Mouse (Mus musculus): ENCODE data around the gene Rtn4. TPM values are rescaled to one million over a fixed set of nuclear protein-coding genes. Genes with fewer than 3 reads are reported as not detected.

Gene Rtn4
- polyA plus RNA-seq, 1 experiment from 2014 or later: 93.2 TPM

DNA sequence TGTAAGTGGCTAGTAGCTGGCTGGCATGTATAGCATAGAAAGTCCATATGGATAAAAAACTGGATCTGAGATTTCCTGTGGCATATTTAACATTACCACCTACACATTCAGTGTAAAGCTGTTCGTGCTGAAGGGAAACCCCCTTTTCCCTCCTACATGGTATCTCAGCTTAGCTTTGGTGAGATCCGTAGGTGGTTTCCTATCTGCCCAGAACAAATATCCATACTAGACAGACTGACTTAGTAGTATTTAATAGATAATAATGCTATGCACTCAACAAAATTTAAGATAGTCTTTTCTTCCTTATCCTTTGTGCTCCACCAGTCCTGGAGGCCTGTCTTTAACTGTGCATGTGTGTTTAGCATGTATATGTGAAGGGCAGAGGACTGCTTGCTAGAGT, 19.4 kb upstream of the Rtn4 start:
- Histone ChIP-seq H3K36me3 (ENCODE audit: control insufficient read depth, insufficient read depth, low read length) (no peaks in the 10 kb centered on the region), H3K27ac (replicated peaks; ENCODE audit: low read depth, low read length) (no peak overlapping the region), H3K9me3 (ENCODE audit: control insufficient read depth, low read length) (no peaks in the 10 kb centered on the region), H3K4me3 (ENCODE audit: low read depth, low read length) (no peak overlapping the region), H3K4me1 (ENCODE audit: control insufficient read depth, insufficient read depth, low read length) (no peaks in the 10 kb centered on the region), H3K9ac (ENCODE audit: low read depth, low read length) (no peak overlapping the region), H3K4me2 (ENCODE audit: low read depth, low read length) (no peak overlapping the region), H3K27me3 (replicated peaks; ENCODE audit: control insufficient read depth, insufficient read depth, low read length) (no peaks in the 10 kb centered on the region)
- 81% methylated on average over 2 of the region's 2 CpGs for WGBS
- ATAC-seq (ENCODE audit: low read depth): no peak
- no peak for DNase-seq (ENCODE audit: low spot score)

DNA sequence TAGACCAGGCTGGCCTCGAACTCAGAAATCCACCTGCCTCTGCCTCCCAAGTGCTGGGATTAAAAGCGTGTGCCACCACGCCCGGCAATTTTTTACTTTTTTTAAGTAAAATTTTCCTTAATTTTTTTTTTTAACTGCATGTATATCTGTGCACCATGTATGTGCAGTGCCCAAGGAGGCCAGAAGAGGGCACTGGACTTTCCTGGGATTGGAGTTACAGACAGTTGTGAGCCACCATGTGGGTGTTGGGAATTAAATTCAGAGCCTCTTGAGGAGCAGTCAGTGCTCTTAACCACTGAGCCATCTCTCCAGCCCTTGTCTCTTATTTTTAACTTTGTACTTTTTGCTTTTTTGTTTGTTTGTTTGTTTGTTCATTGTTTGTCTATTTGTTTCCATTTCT, 16.0 kb upstream of the Rtn4 start:
- no peak overlapping the region for H3K4me2 ChIP-seq (ENCODE audit: low read depth, low read length)
- no peaks in the 10 kb centered on the region for H3K36me3 ChIP-seq (ENCODE audit: control insufficient read depth, insufficient read depth, low read length)
- DNase-seq (ENCODE audit: low spot score): no peak
- no peak overlapping the region for H3K27ac ChIP-seq (replicated peaks; ENCODE audit: low read depth, low read length)
- WGBS: 93% methylated on average over 4 of the region's 4 CpGs
- H3K4me1 ChIP-seq (ENCODE audit: control insufficient read depth, insufficient read depth, low read length): no peaks in the 10 kb centered on the region
- H3K9me3 ChIP-seq (ENCODE audit: control insufficient read depth, low read length): no peaks in the 10 kb centered on the region
- H3K4me3 ChIP-seq (ENCODE audit: low read depth, low read length): no peak overlapping the region
- ATAC-seq (ENCODE audit: low read depth): no peak
- no peak overlapping the region for H3K9ac ChIP-seq (ENCODE audit: low read depth, low read length)
- no peaks in the 10 kb centered on the region for H3K27me3 ChIP-seq (replicated peaks; ENCODE audit: control insufficient read depth, insufficient read depth, low read length)

DNA sequence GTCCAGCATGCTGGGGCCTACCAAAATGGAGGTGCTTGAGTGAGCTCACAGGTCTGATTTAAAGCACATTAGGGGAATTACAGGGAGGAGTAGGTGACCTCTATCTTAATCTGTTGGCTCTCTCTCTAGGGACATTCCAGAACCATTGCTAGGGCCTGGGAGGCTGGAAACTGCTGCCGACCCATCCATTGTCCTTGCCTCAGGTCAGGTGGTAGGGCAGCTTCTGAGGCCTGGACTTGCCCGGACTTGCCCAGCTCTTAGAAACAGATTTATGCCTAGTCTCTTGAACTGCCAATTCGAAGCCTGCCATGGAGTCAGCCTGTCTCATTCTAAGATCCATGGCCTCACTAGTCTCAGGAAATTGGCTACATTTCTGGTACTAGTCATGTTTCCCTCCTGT, 12.8 kb upstream of the Rtn4 start:
- 79% methylated on average over 3 of the region's 3 CpGs for WGBS
- Histone ChIP-seq H3K9me3 (ENCODE audit: control insufficient read depth, low read length) (no peaks in the 10 kb centered on the region), H3K27me3 (replicated peaks; ENCODE audit: control insufficient read depth, insufficient read depth, low read length) (no peaks in the 10 kb centered on the region), H3K4me3 (ENCODE audit: low read depth, low read length) (no peak overlapping the region), H3K9ac (ENCODE audit: low read depth, low read length) (no peak overlapping the region), H3K4me1 (ENCODE audit: control insufficient read depth, insufficient read depth, low read length) (no peaks in the 10 kb centered on the region), H3K36me3 (ENCODE audit: control insufficient read depth, insufficient read depth, low read length) (no peaks in the 10 kb centered on the region), H3K27ac (replicated peaks; ENCODE audit: low read depth, low read length) (no peak overlapping the region), H3K4me2 (ENCODE audit: low read depth, low read length) (no peak overlapping the region)
- ATAC-seq (ENCODE audit: low read depth) (no peak), DNase-seq (ENCODE audit: low spot score) (no peak)

DNA sequence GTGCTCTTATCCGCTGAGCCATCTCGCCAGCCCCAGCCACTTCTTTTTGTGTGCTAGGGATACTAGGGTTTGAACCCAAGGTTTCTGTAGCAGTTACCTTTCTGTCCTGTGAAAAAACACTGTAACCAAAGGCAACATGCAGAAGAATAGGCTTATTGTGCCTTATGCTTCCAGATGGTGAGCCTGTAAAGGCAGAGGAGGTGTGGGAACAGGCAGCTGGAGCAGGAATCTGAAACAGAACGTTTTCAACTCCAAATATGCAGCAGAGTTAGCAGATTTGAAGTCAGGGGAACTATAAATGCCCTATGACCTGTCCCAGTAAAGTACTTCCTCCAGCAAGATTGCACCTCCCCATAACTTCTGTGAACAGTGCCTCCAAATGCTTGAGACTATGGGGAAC, 12.0 kb upstream of the Rtn4 start:
- no peak overlapping the region for H3K9ac ChIP-seq (ENCODE audit: low read depth, low read length)
- no peaks in the 10 kb centered on the region for H3K27me3 ChIP-seq (replicated peaks; ENCODE audit: control insufficient read depth, insufficient read depth, low read length)
- ATAC-seq (ENCODE audit: low read depth): no peak
- WGBS: 68% methylated on average over 3 of the region's 3 CpGs
- DNase-seq (ENCODE audit: low spot score): no peak
- no peaks in the 10 kb centered on the region for H3K36me3 ChIP-seq (ENCODE audit: control insufficient read depth, insufficient read depth, low read length)
- no peak overlapping the region for H3K27ac ChIP-seq (replicated peaks; ENCODE audit: low read depth, low read length)
- H3K4me1 ChIP-seq (ENCODE audit: control insufficient read depth, insufficient read depth, low read length): no peaks in the 10 kb centered on the region
- H3K4me2 ChIP-seq (ENCODE audit: low read depth, low read length): no peak overlapping the region
- no peak overlapping the region for H3K4me3 ChIP-seq (ENCODE audit: low read depth, low read length)
- no peaks in the 10 kb centered on the region for H3K9me3 ChIP-seq (ENCODE audit: control insufficient read depth, low read length)

DNA sequence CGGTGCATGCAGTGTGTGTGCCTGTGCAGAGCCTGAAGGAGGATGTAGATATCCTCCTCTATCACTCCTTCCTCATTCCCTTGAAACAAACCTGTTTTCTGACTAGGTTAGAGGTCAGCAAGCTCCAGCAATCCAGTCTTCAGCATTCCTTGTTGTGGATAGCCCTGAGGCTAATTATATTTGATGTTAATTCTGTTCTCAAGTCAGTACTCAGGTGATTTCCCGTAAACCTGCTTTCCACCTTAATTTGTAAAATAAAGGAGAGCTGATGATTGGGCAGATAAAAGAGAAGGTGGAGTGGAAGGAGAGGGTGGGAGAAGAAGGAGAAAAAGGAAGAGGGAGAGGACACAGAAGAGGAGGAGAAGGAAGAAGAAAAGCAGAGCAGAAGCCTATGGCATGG, 8.5 kb upstream of the Rtn4 start:
- Histone ChIP-seq H3K9me3 (ENCODE audit: control insufficient read depth, low read length) (no peaks in the 10 kb centered on the region), H3K4me2 (ENCODE audit: low read depth, low read length) (no peak overlapping the region), H3K4me1 (ENCODE audit: control insufficient read depth, insufficient read depth, low read length) (no peaks in the 10 kb centered on the region), H3K27me3 (replicated peaks; ENCODE audit: control insufficient read depth, insufficient read depth, low read length) (no peaks in the 10 kb centered on the region), H3K4me3 (ENCODE audit: low read depth, low read length) (no peak overlapping the region), H3K27ac (replicated peaks; ENCODE audit: low read depth, low read length) (no peak overlapping the region), H3K36me3 (ENCODE audit: control insufficient read depth, insufficient read depth, low read length) (no peaks in the 10 kb centered on the region), H3K9ac (ENCODE audit: low read depth, low read length) (no peak overlapping the region)
- no peak for ATAC-seq (ENCODE audit: low read depth)
- no peak for DNase-seq (ENCODE audit: low spot score)
- 73% methylated on average over 2 of the region's 2 CpGs for WGBS

DNA sequence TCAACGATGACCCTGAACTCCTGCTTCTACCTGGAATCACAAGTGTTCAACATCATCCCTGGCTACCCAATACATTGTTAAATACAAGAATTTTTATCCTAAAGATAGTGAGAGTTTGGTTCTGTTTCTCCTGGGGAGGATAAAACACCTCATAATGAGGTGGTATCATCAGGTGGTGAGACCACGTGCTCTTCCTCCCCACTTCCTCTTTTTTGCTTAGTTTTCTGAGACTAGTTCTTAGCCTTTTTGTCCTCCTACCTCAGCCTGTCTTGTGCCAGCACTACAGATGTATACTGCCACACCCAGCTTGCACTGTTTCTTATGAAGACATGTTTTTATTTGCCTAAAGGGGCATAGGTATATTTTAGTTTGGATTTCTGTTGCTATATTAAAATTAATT, 6.6 kb upstream of the Rtn4 start:
- Histone ChIP-seq H3K9me3 (ENCODE audit: control insufficient read depth, low read length) (no peaks in the 10 kb centered on the region), H3K36me3 (ENCODE audit: control insufficient read depth, insufficient read depth, low read length) (no peaks in the 10 kb centered on the region), H3K4me2 (ENCODE audit: low read depth, low read length) (no peak overlapping the region), H3K27me3 (replicated peaks; ENCODE audit: control insufficient read depth, insufficient read depth, low read length) (no peaks in the 10 kb centered on the region), H3K9ac (ENCODE audit: low read depth, low read length) (no peak overlapping the region), H3K4me1 (ENCODE audit: control insufficient read depth, insufficient read depth, low read length) (no peaks in the 10 kb centered on the region), H3K4me3 (ENCODE audit: low read depth, low read length) (no peak overlapping the region), H3K27ac (replicated peaks; ENCODE audit: low read depth, low read length) (no peak overlapping the region)
- no peak for DNase-seq (ENCODE audit: low spot score)
- 81% methylated on average over 2 of the region's 2 CpGs for WGBS
- ATAC-seq (ENCODE audit: low read depth): no peak

DNA sequence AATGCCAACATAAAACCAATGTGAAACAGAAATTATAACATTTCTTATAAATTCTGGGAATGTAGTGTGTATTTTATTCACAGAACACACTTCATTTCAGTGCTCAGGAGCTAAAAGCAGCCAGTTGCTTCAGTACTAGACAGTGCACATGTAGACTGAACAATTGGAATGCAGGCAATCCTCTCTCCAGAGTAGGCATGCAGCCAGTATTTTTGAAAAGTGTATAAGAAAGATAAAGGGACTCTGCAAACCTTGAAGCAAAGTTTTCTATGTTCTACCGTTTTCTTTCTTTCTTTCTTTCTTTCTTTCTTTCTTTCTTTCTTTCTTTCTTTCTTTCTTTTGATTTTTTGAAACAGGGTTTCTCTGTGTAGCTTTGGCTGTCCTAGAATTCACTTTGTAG, 1.2 kb upstream of the Rtn4 start:
- Histone ChIP-seq H3K9ac (ENCODE audit: low read depth, low read length) (no peak overlapping the region), H3K9me3 (ENCODE audit: control insufficient read depth, low read length) (no peaks in the 10 kb centered on the region), H3K27ac (replicated peaks; ENCODE audit: low read depth, low read length) (peak overlapping the region; percentile 79; the same call in 1 of the 2 replicates), H3K36me3 (ENCODE audit: control insufficient read depth, insufficient read depth, low read length) (0 out of 2 replicates have a peak, but pooled peaks cover 4% of the 10 kb centered on the region), H3K27me3 (replicated peaks; ENCODE audit: control insufficient read depth, insufficient read depth, low read length) (no peaks in the 10 kb centered on the region), H3K4me3 (ENCODE audit: low read depth, low read length) (no peak overlapping the region), H3K4me1 (ENCODE audit: control insufficient read depth, insufficient read depth, low read length) (peaks cover 4% of the 10 kb centered on the region; the same call in 1 of the 2 replicates), H3K4me2 (ENCODE audit: low read depth, low read length) (peak overlapping the region; percentile 36; the same call in 1 of the 2 replicates)
- DNase-seq (ENCODE audit: low spot score) (peak; percentile 26), ATAC-seq (ENCODE audit: low read depth) (no peak)
- WGBS: 78% methylated on average over 1 of the region's 1 CpGs

DNA sequence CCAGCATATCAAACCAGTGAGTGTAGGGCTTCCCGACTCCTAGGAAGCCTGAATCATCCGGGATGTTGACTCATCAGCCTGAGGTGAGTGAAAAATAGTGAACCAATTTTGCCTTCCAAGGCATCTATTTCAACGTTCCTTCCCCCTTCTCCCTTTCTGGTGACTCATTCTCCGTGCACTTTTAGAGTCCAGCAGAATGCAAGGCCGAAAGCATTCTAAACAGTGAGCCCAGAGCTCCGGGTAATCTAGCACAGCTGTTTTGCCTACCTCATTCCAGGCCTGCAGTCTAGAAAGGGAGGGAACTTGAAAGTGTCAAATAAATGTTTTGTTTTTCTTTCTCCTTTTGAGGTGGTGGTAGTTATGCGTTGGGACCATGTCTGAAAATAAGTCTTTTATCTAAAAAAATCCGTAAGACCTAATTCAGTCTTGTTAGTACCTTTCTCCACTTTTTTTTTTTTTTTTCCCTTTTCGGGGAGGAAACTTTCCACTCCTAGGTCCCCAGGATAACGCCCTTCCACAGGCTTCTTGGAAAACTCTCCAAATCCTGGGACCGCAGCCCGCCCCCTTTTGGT, 550 bp upstream of the Rtn4 start:
- peak overlapping the region; percentile 36; the same call in 1 of the 2 replicates for H3K4me2 ChIP-seq (ENCODE audit: low read depth, low read length)
- DNase-seq (ENCODE audit: low spot score): peak; percentile 76
- H3K4me1 ChIP-seq (ENCODE audit: control insufficient read depth, insufficient read depth, low read length): peaks cover 4% of the 10 kb centered on the region; the same call in 1 of the 2 replicates

More for the DNA sequence above, 550 bp upstream of the Rtn4 start:
- Histone ChIP-seq H3K9me3 (ENCODE audit: control insufficient read depth, low read length) (no peaks in the 10 kb centered on the region), H3K27me3 (replicated peaks; ENCODE audit: control insufficient read depth, insufficient read depth, low read length) (no peaks in the 10 kb centered on the region), H3K36me3 (ENCODE audit: control insufficient read depth, insufficient read depth, low read length) (0 out of 2 replicates have a peak, but pooled peaks cover 4% of the 10 kb centered on the region), H3K4me3 (ENCODE audit: low read depth, low read length) (peak overlapping the region; percentile 99; the same call in 1 of the 2 replicates), H3K9ac (ENCODE audit: low read depth, low read length) (no peak overlapping the region), H3K27ac (replicated peaks; ENCODE audit: low read depth, low read length) (peak overlapping the region; percentile 79)
- 9% methylated on average over 12 of the region's 12 CpGs for WGBS
- no peak for ATAC-seq (ENCODE audit: low read depth)
